Mouse (Mus musculus) kidney, adult 2 months (tissue): ENCODE measurements at regions not wholly inside any gene's neighbourhood (a gene's known extent, or its start where the extent isn't known, plus 50 kb on each side); places are given as distances from the start of the nearest gene placed in this dataset.

Experiments used
- CTCF ChIP-seq: fragments of 200-500 bp; conservative IDR thresholded peaks from 2 replicates; pipeline ENCODE4 v1.5.1; 2011; ENCODE audit warnings: low read depth, mild to moderate bottlenecking, control low read depth, low read length, moderate library complexity, mixed read lengths; ENCODE audit not compliant: insufficient read depth, insufficient read length
- POLR2A ChIP-seq: fragments of 200-500 bp; IDR thresholded peaks from one replicate; pipeline ENCODE4 v1.6.1; 2011; ENCODE audit warnings: low read depth, low read length, control low read depth

- TF ChIP-seq POLR2A, result no peak
- no peak for TF ChIP-seq CTCF
Measured at GRCm38 (mm10) chr15:9892208-9892607, 143.5 kb upstream of the Spef2 start.
